Mouse (Mus musculus): ENCODE data around the gene Gm20662.
"Not testable (repeated sequence)": the region's sequence is repeated elsewhere in the genome, so short reads cannot be mapped to it uniquely, and the experiment has no call there.

The Gm20662 gene

DNA sequence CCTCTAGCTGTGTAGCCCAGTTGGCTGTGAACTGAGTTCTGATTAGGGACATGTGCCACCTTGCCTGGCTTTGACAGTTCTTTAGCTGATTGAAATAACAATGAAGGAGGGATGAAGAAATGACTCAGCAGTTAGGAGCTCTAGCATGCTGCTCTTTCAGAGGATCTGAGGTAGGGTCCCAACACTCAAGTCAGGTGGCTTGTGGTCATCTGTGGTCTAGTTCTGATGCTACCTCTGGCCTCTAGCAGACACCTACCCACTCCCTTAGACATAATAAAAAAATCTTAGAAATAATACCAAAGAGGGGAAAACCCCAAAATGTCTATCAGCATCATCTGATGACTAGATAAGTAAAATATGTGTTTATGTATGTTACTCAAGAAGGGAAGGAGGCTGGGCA is 14.2 kb downstream of the Gm20662 start:
- DNase-seq (ENCODE audit: low spot score in 2 of 2) = no peak

DNA sequence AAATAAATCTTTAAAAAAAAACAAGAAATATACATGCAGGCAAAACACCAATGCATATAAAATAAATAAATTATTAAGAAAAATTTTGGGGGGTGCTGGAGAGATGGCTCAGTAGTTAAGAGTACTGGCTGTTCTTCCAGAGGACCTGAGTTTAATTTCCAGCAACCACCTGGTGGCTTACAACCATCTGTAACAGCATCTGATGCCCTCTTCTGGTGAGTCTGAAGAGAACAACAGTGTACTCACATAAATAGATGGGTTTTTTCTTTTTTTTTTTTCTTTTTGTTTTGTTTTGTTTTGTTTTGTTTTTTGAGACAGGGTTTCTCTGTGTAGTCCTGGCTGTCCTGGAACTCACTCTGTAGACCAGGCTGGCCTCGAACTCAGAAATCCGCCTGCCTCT is 17.4 kb downstream of the Gm20662 start:
- DNase-seq (ENCODE audit: low spot score in 2 of 2) = not testable (repeated sequence)

DNA sequence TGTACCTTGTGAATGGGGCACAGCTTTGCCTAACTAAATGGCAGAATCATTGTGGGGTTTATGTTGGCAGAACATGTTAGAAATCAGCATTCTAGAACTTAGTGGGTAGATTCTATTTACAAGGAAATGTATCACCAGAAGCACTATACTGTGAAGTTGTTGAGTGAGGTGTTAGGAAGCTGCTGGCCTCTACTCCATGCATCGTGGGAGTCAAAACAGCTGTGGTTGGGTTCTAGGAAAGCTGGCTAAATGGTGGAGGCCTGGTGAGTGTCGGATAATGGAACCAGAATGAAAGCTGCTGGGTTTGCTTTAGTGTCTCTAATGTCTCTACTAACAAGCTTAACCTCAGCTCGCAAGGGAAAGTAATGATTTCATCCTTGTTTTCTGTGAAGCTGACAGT is 21.0 kb downstream of the Gm20662 start:
- no peak for DNase-seq (ENCODE audit: low spot score in 2 of 2)

DNA sequence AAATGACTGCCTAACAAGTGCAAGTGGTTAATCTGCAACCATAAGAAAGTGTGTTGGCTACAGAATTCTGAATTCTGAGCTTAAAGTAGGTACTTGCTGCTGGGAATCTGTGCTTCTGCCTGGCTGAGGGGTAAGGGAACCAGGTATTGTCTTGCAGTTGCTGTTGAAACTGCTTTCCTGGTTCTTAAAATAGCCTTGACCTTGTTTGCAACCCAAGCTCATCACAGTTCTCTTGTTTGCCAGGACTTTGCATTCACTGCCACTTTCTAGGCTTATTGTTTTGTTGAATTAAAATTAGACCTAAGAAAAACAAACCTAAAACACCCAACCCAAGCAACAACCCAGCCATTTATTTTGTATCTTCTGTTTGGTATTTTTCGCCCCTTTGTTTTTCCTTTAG is 24.6 kb downstream of the Gm20662 start:
- DNase-seq (ENCODE audit: low spot score in 2 of 2) = no peak

DNA sequence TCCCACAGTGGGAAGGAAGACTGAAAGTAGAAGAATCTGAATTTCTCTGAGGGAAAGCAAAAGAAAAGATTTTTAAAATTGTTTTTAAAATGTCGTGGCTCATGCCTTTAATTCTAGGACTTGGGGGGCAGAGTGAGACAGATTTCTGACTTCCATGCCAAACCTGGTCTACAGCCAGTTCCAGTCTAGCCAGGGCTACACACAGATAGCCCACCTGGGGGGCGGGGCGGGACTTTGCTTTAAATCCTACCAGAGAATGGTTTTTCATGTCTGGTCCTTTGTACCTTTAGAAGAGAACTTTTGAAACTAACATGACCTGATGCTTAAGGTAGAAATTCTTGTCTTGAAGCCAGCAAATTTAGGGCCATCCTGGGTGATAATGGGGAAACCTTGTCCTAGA is 27.1 kb downstream of the Gm20662 start:
- DNase-seq (ENCODE audit: low spot score in 2 of 2) = no peak

DNA sequence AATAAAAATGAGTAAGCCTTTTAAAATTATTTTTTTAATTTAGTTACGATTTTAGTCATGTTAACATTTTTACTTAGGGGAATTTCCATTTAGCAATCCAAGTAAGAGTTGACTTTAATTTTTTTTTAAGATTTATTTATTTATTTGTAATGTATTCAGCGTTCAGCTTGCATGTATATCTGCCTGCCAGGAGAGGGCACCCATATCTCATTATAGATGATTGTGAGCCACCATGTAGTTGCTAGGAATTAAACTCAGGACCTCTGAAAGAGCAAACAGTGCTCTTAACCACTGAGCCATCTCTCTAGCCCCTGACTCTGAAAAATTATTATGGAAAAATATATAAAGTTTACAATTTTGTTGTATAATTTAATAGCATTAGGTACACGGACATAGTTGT is 30.4 kb downstream of the Gm20662 start:
- no peak for DNase-seq (ENCODE audit: low spot score in 2 of 2)

DNA sequence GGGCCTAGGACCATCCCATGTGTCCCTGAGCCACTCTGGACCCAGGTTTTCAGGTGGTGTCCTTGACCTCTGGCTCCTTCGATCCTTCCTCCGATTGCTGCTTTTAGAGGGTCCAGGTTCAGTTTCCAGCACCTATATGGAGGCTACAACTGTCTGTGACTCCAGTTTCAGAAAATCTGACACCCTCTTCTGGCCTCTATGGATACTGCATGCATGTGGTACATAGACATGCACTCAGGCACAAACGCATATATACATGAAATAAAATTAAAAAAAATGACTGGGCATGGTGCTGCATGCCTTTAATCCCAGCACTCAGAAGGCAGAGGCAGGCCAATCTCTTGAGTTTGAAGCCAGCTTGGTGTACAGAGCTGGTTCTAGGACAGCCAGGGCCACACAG is 31.7 kb downstream of the Gm20662 start:
- no peak for DNase-seq (ENCODE audit: low spot score in 2 of 2)

DNA sequence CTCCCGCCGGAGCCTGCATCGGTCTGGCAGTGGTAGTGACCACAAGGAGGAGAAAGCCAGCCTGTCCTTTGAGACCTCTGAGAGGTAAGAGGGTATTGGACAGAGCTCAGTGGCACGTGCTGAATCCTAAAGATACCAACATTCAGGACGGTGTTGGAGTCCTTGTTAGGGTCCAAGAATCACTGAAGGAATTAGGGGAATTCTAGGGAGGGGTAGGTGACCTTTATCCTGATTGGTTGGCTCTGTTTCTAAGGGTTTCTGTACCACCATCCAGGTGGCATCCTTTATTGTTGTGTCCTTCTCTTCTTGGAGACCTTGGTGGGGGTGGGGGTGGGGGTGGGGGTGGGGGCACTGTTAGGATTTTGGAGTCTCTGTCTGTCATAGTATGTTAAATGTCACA is 36.0 kb downstream of the Gm20662 start:
- no peak for DNase-seq (ENCODE audit: low spot score in 2 of 2)

DNA sequence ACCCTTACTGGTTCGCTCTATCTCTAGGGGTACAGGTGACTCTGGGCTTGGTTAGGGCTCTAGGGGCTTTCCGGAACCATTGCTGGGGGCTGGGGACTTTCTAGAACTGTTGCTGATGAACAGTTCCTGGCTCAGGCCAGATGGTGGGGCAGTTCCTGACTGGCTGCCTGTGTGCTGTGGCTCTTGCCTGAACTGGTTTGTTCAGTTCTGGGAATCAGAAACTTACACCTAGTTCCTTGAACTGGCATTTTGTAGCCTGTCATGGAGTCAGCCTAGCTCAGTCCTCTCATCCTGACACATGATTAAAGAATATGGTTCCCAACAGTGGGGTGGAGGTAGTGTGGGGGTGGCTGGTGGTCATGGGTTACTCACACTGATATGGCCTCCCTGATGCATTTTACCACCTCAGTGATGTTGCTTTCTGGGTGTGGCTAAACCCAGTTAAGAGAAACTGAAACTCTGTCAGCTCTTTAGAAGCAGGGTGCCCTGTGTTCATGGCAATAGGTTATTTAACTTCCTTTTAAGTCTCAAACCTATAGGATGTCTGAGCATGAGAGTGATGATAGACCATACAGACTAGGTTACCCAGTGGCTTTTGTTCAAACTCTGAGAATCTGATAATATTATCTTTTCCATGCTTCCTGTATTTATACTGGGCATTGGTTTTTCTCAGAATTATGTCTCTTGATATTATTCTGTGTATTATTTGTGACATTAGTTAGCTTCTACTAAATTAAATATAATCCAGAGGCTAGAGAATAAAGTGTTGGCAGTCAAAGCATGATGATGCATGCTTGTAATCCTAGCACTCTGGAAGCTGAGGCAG is 39.4 kb downstream of the Gm20662 start:
- DNase-seq (ENCODE audit: low spot score in 2 of 2) = no peak

DNA sequence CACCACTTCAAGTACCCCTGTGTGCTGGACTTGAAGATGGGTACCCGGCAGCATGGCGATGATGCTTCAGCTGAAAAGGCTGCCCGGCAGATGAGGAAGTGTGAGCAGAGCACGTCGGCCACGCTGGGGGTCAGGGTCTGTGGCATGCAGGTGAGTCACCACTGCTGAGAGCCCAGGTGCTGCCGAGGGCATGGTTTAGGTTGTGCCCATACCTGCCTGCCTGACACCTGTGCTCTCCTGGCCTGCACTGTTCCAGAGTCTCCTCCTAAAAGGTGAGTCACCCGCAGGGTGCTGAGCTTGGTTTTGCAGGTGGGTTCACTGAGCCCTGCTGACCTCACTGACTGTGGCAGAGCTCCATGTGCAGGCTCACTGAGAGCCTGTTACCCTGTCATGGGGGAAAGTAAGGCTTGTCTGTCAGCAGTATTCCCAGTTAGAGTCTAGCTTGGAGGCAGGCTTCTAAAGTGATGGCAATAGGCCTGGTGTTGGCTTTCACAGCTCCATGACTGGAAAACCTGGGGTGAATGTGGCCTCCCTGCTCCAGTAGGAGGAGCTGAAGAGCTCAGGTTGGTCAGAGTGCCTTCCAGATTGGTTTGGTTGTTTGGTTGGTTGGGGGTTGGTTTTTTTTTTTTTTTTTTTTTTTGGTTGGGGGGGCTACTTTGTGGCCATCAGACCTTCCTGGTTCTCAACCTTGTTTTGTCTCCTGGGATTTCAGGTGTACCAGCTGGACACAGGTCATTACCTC is 48.8 kb downstream of the Gm20662 start:
- no peak for DNase-seq (ENCODE audit: low spot score in 2 of 2)

DNA sequence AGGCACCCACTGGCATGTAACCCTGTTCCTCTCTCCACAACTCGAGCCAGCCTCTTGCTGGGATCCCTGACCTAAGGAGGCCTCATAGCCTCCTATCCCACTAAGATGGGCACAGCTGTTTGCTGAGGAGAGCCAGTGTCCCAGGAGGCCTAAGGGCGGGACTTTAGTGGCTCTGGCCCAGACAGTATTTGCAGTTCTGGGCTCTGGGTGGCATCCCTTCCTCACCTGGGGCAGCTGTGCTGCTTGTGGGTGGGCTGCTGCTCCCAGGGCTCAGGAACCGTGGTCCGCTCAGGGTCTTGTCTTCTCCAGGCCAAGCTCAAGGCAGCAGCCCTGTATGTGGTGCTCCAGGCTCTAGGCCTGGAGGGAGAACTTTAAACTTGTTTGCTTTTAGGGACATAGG is 50.4 kb downstream of the Gm20662 start:
- no peak for DNase-seq (ENCODE audit: low spot score in 2 of 2)

DNA sequence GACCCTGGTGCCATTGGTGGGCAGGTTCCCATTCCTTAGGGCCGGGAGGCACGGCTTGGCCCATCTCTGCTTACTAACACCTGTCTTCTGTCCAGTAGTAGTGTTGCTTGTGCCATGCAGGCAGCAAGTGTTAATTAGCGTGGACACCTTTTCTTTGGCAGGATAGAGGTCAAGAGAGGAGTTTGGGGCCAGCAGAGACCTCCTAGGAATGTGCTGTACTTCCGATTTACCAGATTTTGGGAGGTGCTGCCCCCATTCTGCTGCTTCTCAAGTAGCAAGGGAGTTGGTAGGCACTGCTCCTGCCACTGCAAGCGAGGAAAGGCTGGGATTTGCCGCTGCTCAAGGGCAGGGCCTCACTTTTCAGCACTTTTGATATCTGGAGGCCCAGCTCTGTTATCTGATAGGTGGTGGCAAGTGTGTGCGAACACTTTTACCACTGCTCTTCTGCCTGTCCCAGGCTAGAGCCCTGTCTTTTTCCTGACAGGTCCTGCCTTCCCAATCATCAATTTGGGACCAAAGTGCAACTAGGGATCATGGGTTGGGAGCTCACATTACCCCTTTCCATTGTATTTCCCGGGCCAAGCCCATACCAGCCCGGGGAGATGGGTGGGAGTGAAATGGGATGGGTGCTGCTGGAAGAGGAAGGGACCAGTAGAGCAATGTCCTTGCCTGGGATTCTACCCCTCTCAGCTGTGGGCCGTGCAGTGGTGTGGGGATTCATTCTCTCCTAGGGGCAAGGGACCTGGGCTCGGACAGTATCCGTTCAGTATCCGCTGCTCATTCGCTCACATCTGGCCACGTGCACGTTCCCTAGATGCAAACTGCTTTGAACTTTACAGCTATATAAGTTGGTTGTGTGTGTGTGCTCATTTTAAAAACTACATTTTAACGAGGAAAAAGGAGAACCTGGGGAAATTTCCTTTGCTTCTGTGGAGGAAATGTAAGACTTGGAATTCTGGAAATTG is 51.7 kb downstream of the Gm20662 start:
- no peak for DNase-seq (ENCODE audit: low spot score in 2 of 2)

DNA sequence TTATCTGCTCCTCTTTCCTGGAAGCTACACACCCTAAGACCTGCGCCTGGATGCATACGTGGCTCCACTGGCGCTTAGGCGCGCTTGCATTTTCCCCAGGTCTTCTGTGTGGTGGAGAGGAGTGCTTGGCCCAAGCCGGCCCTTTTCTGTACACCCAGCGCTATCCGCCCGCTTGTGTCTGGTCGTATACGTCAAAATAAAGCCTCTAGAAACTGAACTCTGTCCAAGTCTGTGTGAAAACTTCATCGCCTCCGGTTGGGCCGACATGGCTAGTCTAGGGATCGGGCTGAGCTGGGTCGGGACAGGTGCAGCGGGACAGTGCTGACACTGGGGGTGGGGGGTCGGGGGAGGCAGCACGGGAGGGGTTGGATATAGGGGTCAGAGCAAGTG is 52.4 kb downstream of the Gm20662 start:
- no peak for DNase-seq (ENCODE audit: low spot score in 2 of 2)

DNA sequence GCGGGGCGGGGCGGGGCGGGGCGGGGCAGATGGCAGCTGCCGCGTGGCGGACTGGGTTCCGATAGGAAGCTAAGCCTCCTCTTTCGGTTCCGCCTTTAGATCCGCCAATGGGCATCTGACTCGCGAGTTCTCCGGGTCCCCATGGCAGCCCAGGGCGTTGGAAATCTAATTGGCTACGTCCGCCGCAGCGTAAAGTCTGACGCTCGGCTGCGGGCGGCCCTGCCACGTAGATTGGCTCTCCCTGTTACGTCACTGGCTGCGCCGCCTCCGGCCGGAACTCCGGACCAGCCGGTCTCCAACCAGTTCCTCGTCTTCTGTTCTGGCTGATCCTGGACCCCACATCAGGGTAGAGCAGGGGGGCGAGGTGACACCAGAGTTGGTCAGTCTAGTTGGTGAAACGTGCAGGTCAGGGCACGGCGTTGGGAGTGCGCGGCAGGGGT is 52.9 kb downstream of the Gm20662 start, which contains the start of gene Gmppb:
Gmppb (plus strand) TSS at position 227 of the 440 bp plus-strand sequence.
- peak; percentile 88 to 92 for DNase-seq (ENCODE audit: low spot score in 2 of 2)

DNA sequence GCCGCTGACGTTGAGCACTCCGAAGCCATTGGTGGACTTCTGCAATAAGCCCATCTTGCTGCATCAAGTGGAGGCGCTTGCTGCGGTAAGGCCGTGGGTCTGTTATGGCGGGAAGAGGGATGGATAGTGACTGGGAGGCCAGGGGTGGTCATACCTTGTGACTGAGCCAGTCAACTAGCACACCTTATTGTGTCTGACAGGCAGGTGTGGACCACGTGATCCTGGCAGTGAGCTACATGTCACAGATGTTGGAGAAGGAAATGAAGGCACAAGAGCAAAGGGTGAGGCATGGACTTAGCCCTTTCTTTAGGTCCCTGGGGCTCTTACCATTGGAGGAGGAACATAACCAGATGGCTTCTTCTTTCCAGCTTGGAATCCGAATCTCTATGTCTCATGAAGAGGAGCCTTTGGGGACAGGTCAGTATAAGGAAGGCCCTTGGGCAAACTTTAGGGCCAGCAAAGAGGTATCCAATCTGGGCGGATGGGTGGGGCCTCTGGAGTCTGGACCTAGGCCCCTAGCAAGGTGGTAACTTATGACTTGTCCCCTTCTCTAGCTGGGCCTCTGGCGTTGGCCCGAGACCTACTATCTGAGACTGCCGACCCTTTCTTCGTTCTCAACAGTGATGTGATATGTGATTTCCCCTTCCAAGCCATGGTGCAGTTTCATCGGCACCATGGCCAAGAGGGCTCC is 53.6 kb downstream of the Gm20662 start:
- DNase-seq (ENCODE audit: low spot score in 2 of 2) = no peak

DNA sequence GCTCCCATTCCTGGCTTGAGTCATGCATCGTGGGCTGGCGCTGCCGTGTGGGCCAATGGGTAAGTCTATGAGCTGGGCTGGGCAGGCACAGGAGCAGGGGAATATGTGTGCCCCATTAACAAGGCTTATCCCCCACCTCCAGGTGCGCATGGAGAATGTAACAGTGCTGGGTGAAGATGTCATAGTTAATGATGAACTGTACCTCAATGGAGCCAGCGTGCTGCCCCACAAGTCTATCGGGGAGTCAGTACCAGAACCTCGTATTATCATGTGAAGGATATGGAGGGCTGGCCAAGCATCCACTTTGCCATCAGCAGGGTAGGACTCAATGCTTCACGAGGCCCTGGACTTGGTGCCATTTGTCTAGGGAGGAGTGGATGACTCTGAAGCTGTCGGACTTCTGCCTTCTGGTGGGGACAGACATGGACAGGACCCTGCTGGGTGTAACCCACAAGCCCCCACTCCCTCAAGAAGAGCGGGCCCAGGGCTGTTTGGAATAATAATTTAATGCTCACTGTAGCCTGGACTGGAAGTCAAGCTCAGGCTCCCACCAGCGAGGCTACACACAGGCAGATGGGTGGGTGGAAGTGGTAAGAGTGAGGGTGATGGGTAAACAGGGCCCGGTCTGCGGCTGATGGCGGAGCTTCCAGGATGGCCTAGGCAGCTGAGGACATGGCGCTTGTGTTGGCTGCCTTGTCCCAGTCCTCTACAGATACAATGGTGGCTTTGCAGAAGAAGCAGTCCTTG is 55.2 kb downstream of the Gm20662 start:
- DNase-seq (ENCODE audit: low spot score in 2 of 2) = no peak

DNA sequence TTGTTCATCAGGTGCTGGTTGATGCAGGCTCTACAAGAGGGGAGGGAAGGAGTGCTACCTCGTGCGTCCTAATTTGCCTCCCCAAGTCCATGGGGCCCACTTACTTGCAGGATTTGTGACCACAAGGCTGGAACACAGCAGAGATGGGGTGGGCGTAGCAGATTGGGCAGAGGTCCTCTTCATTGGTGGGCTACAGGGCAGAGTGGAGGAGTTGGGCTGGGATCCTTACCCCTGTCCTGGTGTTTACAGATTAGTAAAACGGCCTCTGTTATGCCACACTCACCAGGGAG is 55.7 kb downstream of the Gm20662 start:
- DNase-seq (ENCODE audit: low spot score in 2 of 2) = no peak

DNA sequence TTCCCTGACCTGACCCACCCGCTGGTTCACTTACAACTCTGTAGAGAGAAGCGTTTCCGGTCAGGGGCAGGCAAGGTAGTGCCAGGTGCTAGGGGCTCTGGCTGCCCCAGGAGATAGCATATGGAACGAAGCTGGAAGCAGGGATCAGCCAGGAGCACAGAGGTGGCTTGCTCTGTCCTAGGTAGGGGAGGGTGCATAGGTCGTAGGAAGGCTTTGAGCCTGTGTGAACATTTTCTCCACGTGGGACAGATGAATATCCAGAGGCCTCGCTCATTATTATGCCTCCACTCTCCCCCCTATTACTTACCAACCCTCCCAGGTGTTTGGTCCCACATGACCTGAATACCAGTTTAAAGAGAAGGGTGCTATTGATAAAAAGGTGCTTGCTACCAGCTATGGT is 56.3 kb downstream of the Gm20662 start:
- no peak for DNase-seq (ENCODE audit: low spot score in 2 of 2)

DNA sequence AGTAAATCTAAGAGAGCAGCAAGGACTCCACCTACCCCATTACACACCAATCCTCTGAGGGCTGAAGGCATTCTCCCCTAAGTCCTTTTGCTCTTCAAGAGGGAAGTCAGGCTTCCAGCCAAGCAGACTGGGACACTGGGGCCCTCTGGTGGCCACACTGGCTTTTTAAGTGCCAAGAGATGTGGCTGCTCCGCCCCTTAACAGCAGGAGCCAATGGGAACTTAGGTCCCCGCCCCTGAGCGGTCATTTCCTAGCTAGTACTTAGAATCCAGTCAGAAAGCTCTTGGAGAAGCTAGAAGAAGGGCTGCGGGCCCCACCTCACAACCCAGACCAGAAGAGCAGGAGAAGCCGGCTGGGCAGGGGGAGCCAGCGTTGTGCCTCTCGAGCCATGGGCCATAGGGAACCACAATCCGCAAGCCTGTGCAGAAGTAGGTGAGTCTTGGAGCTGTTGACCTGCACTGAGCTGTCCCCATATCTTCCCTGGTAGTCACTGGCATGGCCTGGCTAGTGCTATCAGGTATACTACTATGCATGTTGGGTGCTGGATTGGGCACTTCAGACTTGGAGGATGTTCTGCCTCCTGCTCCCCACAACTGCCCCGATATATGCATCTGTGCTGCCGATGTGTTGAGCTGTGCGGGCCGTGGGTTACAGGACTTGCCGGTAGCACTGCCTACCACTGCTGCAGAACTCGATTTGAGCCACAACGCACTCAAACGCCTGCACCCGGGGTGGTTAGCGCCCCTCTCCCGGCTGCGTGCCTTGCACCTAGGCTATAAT is 56.9 kb downstream of the Gm20662 start, which contains the start of gene Amigo3:
Amigo3 (plus strand) TSS at position 275 of the 780 bp plus-strand sequence.
- peak; percentile 97 to 99 for DNase-seq (ENCODE audit: low spot score in 2 of 2)

DNA sequence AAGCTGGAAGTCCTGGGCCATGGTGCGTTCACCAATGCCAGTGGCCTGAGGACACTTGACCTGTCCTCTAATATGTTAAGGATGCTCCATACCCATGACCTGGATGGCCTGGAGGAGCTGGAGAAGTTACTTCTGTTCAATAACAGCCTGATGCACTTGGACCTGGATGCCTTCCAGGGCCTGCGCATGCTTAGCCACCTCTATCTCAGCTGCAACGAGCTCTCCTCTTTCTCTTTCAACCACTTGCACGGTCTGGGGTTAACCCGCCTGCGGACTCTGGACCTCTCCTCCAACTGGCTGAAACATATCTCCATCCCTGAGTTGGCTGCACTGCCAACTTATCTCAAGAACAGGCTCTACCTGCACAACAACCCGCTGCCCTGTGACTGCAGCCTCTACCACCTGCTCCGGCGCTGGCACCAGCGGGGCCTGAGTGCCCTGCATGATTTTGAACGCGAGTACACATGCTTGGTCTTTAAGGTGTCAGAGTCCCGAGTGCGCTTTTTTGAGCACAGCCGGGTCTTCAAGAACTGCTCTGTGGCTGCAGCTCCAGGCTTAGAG is 57.6 kb downstream of the Gm20662 start:
- DNase-seq (ENCODE audit: low spot score in 2 of 2) = no peak
